Mouse (Mus musculus): Measurements from ENCODE around the gene Caml. TPM values are rescaled to one million over a fixed set of nuclear protein-coding genes. Genes with fewer than 3 reads are reported as not detected.
"Not testable (repeated sequence)": the region's sequence is repeated elsewhere in the genome, so short reads cannot be mapped to it uniquely, and the experiment has no call there.

Gene Caml
- polyA plus RNA-seq, 1 experiment from 2014 or later, result 97.2 TPM

DNA sequence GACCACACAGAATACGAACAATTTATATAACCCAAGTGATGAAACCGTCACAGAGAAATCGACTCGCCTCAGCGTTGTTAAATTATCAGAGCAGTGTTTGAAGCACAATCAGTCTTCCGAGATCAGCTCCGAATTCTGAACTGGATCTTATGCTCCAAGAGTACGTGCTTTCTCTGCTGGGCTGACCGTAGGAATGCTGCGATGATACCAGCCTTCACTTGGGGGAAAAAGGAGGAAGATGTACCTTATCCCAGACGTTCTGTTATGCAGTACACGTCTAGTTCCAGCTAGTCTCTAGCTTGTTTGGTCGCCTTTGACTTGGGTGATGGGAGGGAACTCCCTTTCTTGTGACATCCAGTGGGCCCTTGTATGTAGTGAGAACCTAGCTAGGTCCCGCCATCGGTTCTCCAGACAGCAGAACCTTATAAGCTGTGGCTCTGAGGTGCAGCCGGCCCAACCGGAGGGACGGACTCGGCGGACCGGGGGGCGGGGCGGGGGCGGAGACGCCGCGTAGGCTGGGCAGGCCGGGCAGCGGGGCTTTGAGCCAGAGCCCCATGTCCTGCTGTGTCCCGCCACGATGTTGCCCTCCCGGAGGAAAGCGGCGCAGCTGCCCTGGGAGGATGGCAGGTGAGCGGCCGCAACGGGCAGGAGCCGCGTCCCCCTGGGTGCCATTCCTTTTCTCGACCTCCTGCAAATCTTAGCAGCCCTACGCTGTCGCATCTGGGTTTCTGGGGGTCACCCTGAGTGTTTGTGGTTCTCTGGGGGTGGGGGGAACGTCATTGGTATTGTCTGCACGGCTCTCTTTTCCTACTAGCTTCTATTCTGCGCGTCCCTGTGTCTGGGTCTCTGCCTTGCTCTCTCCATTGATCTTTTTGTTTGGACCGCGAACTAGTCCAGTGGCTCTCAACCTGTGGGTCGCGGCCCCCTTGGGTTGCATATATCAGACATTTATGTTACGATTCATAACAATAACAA is 23.0 kb upstream of the Caml start, which contains the start of gene B4galt7:
Gene B4galt7 (plus strand): TSS at position 331 of the 975 bp plus-strand sequence.
- Histone ChIP-seq H3K4me2 (replicated peaks) (peak within 1 kb of the TSS; percentile 59), H3K9ac (replicated peaks) (peak within 1 kb of the TSS; percentile 95), H3K4me1 (peaks cover 26% of the 10 kb centered on the region), H3K36me3 (peaks cover 27% of the 10 kb centered on the region), H3K4me3 (peak within 1 kb of the TSS; percentile 70), H3K27ac (replicated peaks) (peak within 1 kb of the TSS; percentile 72), H3K9me3 (no peaks in the 10 kb centered on the region), H3K27me3 (no peaks in the 10 kb centered on the region)
- peak; percentile 92 for ATAC-seq (replicated peaks)
- WGBS, result 9% methylated on average over 51 of the region's 51 CpGs

GRCm38 (mm10) chr13:55600657-55601056 is 22.1 kb upstream of the Caml start:
- Histone ChIP-seq H3K4me2 (replicated peaks) (peak overlapping the region; percentile 59), H3K36me3 (peaks cover 24% of the 10 kb centered on the region), H3K4me1 (peaks cover 26% of the 10 kb centered on the region), H3K9ac (replicated peaks) (peak overlapping the region; percentile 95), H3K27ac (replicated peaks) (peak overlapping the region; percentile 72; the same call in 1 of the 2 replicates), H3K4me3 (peak overlapping the region; percentile 70), H3K27me3 (no peaks in the 10 kb centered on the region), H3K9me3 (no peaks in the 10 kb centered on the region)
- 25% methylated on average over 9 of the region's 9 CpGs for WGBS
- no peak for ATAC-seq (replicated peaks)

GRCm38 (mm10) chr13:55601611-55602010 is 21.2 kb upstream of the Caml start:
- Histone ChIP-seq H3K9ac (replicated peaks) (no peak overlapping the region), H3K27me3 (no peaks in the 10 kb centered on the region), H3K27ac (replicated peaks) (no peak overlapping the region), H3K4me3 (peak overlapping the region; percentile 70; the same call in 1 of the 2 replicates), H3K4me2 (replicated peaks) (0 out of 2 replicates have a peak overlapping the region, but pooled peaks have one; percentile 59), H3K4me1 (peaks cover 26% of the 10 kb centered on the region), H3K36me3 (peaks cover 17% of the 10 kb centered on the region), H3K9me3 (no peaks in the 10 kb centered on the region)
- ATAC-seq (replicated peaks), result no peak
- WGBS, result 8% methylated on average over 3 of the region's 3 CpGs

DNA sequence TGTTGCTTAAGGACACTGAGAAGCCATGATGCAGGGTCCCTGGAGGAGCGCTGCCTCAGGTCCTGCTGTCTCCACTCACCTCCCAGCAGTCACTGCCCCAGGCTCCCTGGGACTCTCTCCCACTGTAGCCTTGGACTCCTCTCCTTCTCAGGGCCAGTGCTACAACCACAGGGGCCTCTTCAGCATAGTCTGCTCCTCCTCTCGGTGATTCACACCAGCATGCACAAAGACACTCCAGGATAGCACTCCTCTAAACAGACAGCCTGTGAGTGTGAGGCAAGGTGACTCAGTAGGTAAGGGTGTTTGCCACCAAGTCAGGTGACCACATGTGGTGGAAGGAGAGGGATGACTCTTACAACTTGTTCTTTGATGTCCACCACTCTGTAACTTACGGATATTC is 18.2 kb upstream of the Caml start:
- Histone ChIP-seq H3K27me3 (no peaks in the 10 kb centered on the region), H3K9me3 (no peaks in the 10 kb centered on the region), H3K4me1 (peaks cover 22% of the 10 kb centered on the region), H3K36me3 (peaks cover 18% of the 10 kb centered on the region; the same call in 1 of the 2 replicates), H3K9ac (replicated peaks) (no peak overlapping the region), H3K4me3 (no peak overlapping the region), H3K4me2 (replicated peaks) (no peak overlapping the region), H3K27ac (replicated peaks) (no peak overlapping the region)
- WGBS, result 89% methylated on average over 3 of the region's 3 CpGs
- ATAC-seq (replicated peaks), result no peak

GRCm38 (mm10) chr13:55606899-55607623 is 15.7 kb upstream of the Caml start:
- H3K4me2 ChIP-seq (replicated peaks), result no peak overlapping the region
- no peak for ATAC-seq (replicated peaks)
- H3K9ac ChIP-seq (replicated peaks), result no peak overlapping the region
- H3K4me3 ChIP-seq, result no peak overlapping the region
- H3K4me1 ChIP-seq, result peaks cover 4% of the 10 kb centered on the region
- no peaks in the 10 kb centered on the region for H3K9me3 ChIP-seq
- H3K27ac ChIP-seq (replicated peaks), result no peak overlapping the region
- no peaks in the 10 kb centered on the region for H3K27me3 ChIP-seq
- peaks cover 30% of the 10 kb centered on the region; the same call in 1 of the 2 replicates for H3K36me3 ChIP-seq
- 82% methylated on average over 10 of the region's 10 CpGs for WGBS

DNA sequence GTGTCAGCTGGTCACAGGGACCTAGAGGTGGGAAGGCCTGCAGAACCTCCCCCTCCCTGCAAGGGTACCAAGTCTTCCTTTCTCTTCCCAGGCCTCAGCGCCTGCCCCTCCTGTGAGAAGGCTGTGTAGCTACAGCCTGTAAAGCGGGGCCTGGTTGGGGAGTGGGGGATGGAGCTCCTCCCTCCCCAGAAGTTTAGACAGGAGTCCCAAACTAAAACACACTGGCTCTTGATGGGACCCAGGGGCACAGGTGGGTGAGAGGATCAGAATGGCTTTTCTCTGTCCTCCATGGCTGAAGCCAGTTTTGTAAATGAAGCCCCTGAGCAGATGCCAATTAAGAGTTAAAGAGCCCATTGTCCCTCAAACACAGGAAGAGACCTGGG is 15.2 kb upstream of the Caml start:
- H3K4me1 ChIP-seq, result no peaks in the 10 kb centered on the region
- H3K27ac ChIP-seq (replicated peaks), result no peak overlapping the region
- no peak for ATAC-seq (replicated peaks)
- WGBS, result 81% methylated on average over 2 of the region's 2 CpGs
- peaks cover 31% of the 10 kb centered on the region; the same call in 1 of the 2 replicates for H3K36me3 ChIP-seq
- H3K27me3 ChIP-seq, result no peaks in the 10 kb centered on the region
- H3K9me3 ChIP-seq, result no peaks in the 10 kb centered on the region
- no peak overlapping the region for H3K4me2 ChIP-seq (replicated peaks)
- H3K4me3 ChIP-seq, result no peak overlapping the region
- H3K9ac ChIP-seq (replicated peaks), result no peak overlapping the region

DNA sequence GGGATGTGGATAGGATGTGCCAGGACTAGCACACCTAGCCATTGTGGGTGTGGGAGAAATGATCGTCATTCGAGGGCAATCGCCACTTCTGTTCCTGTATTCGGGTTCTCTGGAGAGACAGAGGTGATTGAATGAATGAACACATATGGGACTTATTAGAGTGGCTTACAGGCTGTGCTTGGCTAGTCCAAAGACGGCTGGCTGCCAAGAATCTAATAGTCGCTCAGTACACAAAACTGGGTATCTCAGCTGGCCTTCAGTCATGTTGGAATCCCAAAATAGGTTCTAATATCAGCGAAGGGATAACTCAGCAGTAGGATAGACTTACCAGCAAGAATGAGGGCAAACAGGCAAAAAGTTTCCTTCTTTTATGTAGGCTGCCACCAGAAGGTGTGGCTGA is 10.8 kb upstream of the Caml start:
- no peak overlapping the region for H3K4me3 ChIP-seq
- H3K4me1 ChIP-seq, result no peaks in the 10 kb centered on the region
- no peaks in the 10 kb centered on the region for H3K27me3 ChIP-seq
- no peaks in the 10 kb centered on the region for H3K9me3 ChIP-seq
- no peak for ATAC-seq (replicated peaks)
- no peak overlapping the region for H3K9ac ChIP-seq (replicated peaks)
- H3K4me2 ChIP-seq (replicated peaks), result no peak overlapping the region
- peaks cover 28% of the 10 kb centered on the region; the same call in 1 of the 2 replicates for H3K36me3 ChIP-seq
- WGBS, result 87% methylated on average over 7 of the region's 7 CpGs
- no peak overlapping the region for H3K27ac ChIP-seq (replicated peaks)

GRCm38 (mm10) chr13:55613471-55613870 is 9.3 kb upstream of the Caml start:
- 49% methylated on average over 5 of the region's 5 CpGs for WGBS
- peaks cover 20% of the 10 kb centered on the region; the same call in 1 of the 2 replicates for H3K36me3 ChIP-seq
- H3K9ac ChIP-seq (replicated peaks), result no peak overlapping the region
- H3K4me2 ChIP-seq (replicated peaks), result no peak overlapping the region
- no peak for ATAC-seq (replicated peaks)
- no peaks in the 10 kb centered on the region for H3K9me3 ChIP-seq
- H3K4me1 ChIP-seq, result no peaks in the 10 kb centered on the region
- H3K27me3 ChIP-seq, result no peaks in the 10 kb centered on the region
- no peak overlapping the region for H3K4me3 ChIP-seq
- H3K27ac ChIP-seq (replicated peaks), result no peak overlapping the region

GRCm38 (mm10) chr13:55619328-55619727 is 3.5 kb upstream of the Caml start:
- no peak for ATAC-seq (replicated peaks)
- WGBS, result 92% methylated on average over 4 of the region's 4 CpGs
- no peaks in the 10 kb centered on the region for H3K27me3 ChIP-seq

GRCm38 (mm10) chr13:55620275-55620674 is 2.5 kb upstream of the Caml start:
- no peak for ATAC-seq (replicated peaks)
- H3K9ac ChIP-seq (replicated peaks), result no peak overlapping the region
- WGBS, result 73% methylated on average over 2 of the region's 2 CpGs
- H3K4me1 ChIP-seq, result peaks cover 25% of the 10 kb centered on the region
- no peak overlapping the region for H3K4me2 ChIP-seq (replicated peaks)
- H3K4me3 ChIP-seq, result no peak overlapping the region
- peaks cover 5% of the 10 kb centered on the region; the same call in 1 of the 2 replicates for H3K36me3 ChIP-seq
- H3K9me3 ChIP-seq, result no peaks in the 10 kb centered on the region
- no peaks in the 10 kb centered on the region for H3K27me3 ChIP-seq
- H3K27ac ChIP-seq (replicated peaks), result no peak overlapping the region

More at GRCm38 (mm10) chr13:55619328-55619727, 3.5 kb upstream of the Caml start:
- Histone ChIP-seq H3K27ac (replicated peaks) (no peak overlapping the region), H3K36me3 (no peaks in the 10 kb centered on the region), H3K9me3 (no peaks in the 10 kb centered on the region), H3K9ac (replicated peaks) (no peak overlapping the region), H3K4me2 (replicated peaks) (no peak overlapping the region), H3K4me3 (no peak overlapping the region), H3K4me1 (peaks cover 17% of the 10 kb centered on the region)

GRCm38 (mm10) chr13:55622156-55622648 is 603 bp upstream of the Caml start:
- not testable (repeated sequence) for H3K9me3 ChIP-seq; ATAC-seq (replicated peaks); H3K27me3 ChIP-seq
- Histone ChIP-seq H3K9ac (replicated peaks) (peak overlapping the region; percentile 86), H3K4me3 (peak overlapping the region; percentile 85), H3K4me2 (replicated peaks) (peak overlapping the region; percentile 74), H3K27ac (replicated peaks) (peak overlapping the region; percentile 91), H3K4me1 (peaks cover 31% of the 10 kb centered on the region), H3K36me3 (peaks cover 18% of the 10 kb centered on the region)
- 24% methylated on average over 20 of the region's 20 CpGs for WGBS

Measured in forebrain, embryonic 15.5 days (tissue).